Mouse (Mus musculus) MEL (cell line): ENCODE measurements at regions not wholly inside any gene's neighbourhood (a gene's known extent, or its start where the extent isn't known, plus 50 kb on each side); places are given as distances from the start of the nearest gene placed in this dataset.

Experiments
- DNase-seq: peaks from one replicate; pipeline ENCODE4 v3.0.0; 2011; ENCODE audit warnings: low read depth, low spot score
- H3K27ac ChIP-seq: 2 replicates; pipeline ENCODE4 v1.5.1; 2012; ENCODE audit warnings: low read depth, mild to moderate bottlenecking, control low read depth, low read length, moderate library complexity; ENCODE audit not compliant: control insufficient read depth
- H3K27me3 ChIP-seq, 2 experiments: fragments of 150-350 bp in 1 of 2; sonication (generic) in 1 of 2; 2 replicates each; pipeline ENCODE4 v1.6.1; 2012; ENCODE audit warnings: low read length in 2 of 2, mild to moderate bottlenecking in 2 of 2, improper control_type of control experiment in 1 of 2, moderate library complexity in 1 of 2; ENCODE audit not compliant: insufficient read depth in 2 of 2, control insufficient read depth in 1 of 2
- H3K36me3 ChIP-seq, 2 experiments: 2 replicates each; pipeline ENCODE4 v1.6.1; 2012 to 2014; ENCODE audit warnings: low read length in 2 of 2, improper control_type of control experiment in 1 of 2, inconsistent platforms in 1 of 2, mild to moderate bottlenecking in 1 of 2; ENCODE audit not compliant: insufficient read depth in 2 of 2, control insufficient read depth in 1 of 2
- H3K4me1 ChIP-seq, 2 experiments: fragments of 150-350 bp in 1 of 2; sonication (generic) in 1 of 2; 2 replicates each; pipeline ENCODE4 v1.6.1; 2012; ENCODE audit warnings: low read length in 2 of 2, improper control_type of control experiment in 1 of 2, mild to moderate bottlenecking in 1 of 2; ENCODE audit not compliant: insufficient read depth in 2 of 2, control insufficient read depth in 1 of 2
- H3K4me3 ChIP-seq, 2 experiments: fragments of 150-350 bp in 1 of 2; sonication (generic) in 1 of 2; 2 replicates each; pipeline ENCODE4 v1.5.1; 2012; ENCODE audit warnings: low read depth in 2 of 2, low read length in 2 of 2, mild to moderate bottlenecking in 2 of 2, moderate library complexity in 2 of 2, control low read depth in 1 of 2, improper control_type of control experiment in 1 of 2; ENCODE audit not compliant: control insufficient read depth in 1 of 2, insufficient read depth in 1 of 2
- H3K79me2 ChIP-seq: 2 replicates; pipeline ENCODE4 v1.6.1; 2012; ENCODE audit warnings: mild to moderate bottlenecking, low read length, moderate library complexity; ENCODE audit not compliant: control insufficient read depth, poor library complexity, insufficient read depth
- H3K9ac ChIP-seq: 2 replicates; pipeline ENCODE4 v1.6.1; 2012; ENCODE audit warnings: low read depth, mild to moderate bottlenecking, control low read depth, low read length, moderate library complexity; ENCODE audit not compliant: control insufficient read depth, poor library complexity, severe bottlenecking
- H3K9me3 ChIP-seq: fragments of 150-350 bp; sonication (generic); replicated peaks from 2 replicates; pipeline ENCODE4 v1.6.1; 2012; ENCODE audit warnings: mild to moderate bottlenecking, low read length, improper control_type of control experiment, moderate library complexity; ENCODE audit not compliant: insufficient read depth
- BHLHE40 ChIP-seq: IDR thresholded peaks from 2 replicates; pipeline ENCODE4 v1.6.1; 2012; ENCODE audit warnings: low read depth, mild to moderate bottlenecking, inconsistent platforms, low read length, improper control_type of control experiment, borderline replicate concordance
- E2F4 ChIP-seq: IDR thresholded peaks from 2 replicates; pipeline ENCODE4 v1.6.1; 2011; ENCODE audit warnings: low read depth, low read length, improper control_type of control experiment, borderline replicate concordance
- EP300 ChIP-seq, 2 experiments: IDR thresholded peaks; 2 replicates each; pipeline ENCODE4 v1.6.1; 2011; ENCODE audit warnings: improper control_type of control experiment in 2 of 2, low read length in 2 of 2, low read depth in 1 of 2, mild to moderate bottlenecking in 1 of 2
- ETS1 ChIP-seq: IDR thresholded peaks from 2 replicates; pipeline ENCODE4 v1.6.1; 2012; ENCODE audit warnings: low read depth, mild to moderate bottlenecking, inconsistent platforms, low read length, improper control_type of control experiment, moderate library complexity
- JUND ChIP-seq: IDR thresholded peaks from 2 replicates; pipeline ENCODE4 v1.6.1; 2011; ENCODE audit warnings: low read depth, mild to moderate bottlenecking, improper control_type of control experiment, low read length
- KAT2A ChIP-seq: conservative IDR thresholded peaks from 2 replicates; pipeline ENCODE4 v1.6.1; 2012; ENCODE audit warnings: low read depth, low read length, improper control_type of control experiment, inconsistent platforms
- MAFK ChIP-seq: IDR thresholded peaks from 2 replicates; pipeline ENCODE4 v1.6.1; 2011; ENCODE audit warnings: low read depth, mild to moderate bottlenecking, low read length, improper control_type of control experiment, borderline replicate concordance
- MEF2A ChIP-seq: IDR thresholded peaks from 2 replicates; pipeline ENCODE4 v1.6.1; 2014; ENCODE audit warnings: low read depth, mild to moderate bottlenecking, inconsistent platforms, low read length, improper control_type of control experiment; ENCODE audit not compliant: poor library complexity, insufficient replicate concordance, severe bottlenecking; ENCODE audit errors: extremely low read depth
- MXI1 ChIP-seq: IDR thresholded peaks from 2 replicates; pipeline ENCODE4 v1.6.1; 2011; ENCODE audit warnings: mild to moderate bottlenecking, low read depth, low read length, improper control_type of control experiment
- NELFE ChIP-seq: IDR thresholded peaks from 2 replicates; pipeline ENCODE4 v1.6.1; 2011; ENCODE audit warnings: low read depth, low read length, improper control_type of control experiment
- NRF1 ChIP-seq: IDR thresholded peaks from 2 replicates; pipeline ENCODE4 v1.6.1; 2014; ENCODE audit warnings: low read depth, mild to moderate bottlenecking, inconsistent platforms, low read length, improper control_type of control experiment, moderate library complexity; ENCODE audit not compliant: poor library complexity, insufficient read depth, severe bottlenecking
- POLR2AphosphoS2 ChIP-seq: IDR thresholded peaks from 2 replicates; pipeline ENCODE4 v1.6.1; 2011; ENCODE audit warnings: low read length, improper control_type of control experiment
- RAD21 ChIP-seq: IDR thresholded peaks from 2 replicates; pipeline ENCODE4 v1.6.1; 2011; ENCODE audit warnings: mild to moderate bottlenecking, low read depth, low read length, improper control_type of control experiment
- TBP ChIP-seq: IDR thresholded peaks from 2 replicates; pipeline ENCODE4 v1.8.0; 2011; ENCODE audit warnings: low read depth, low read length, improper control_type of control experiment
- UBTF ChIP-seq: IDR thresholded peaks from 2 replicates; pipeline ENCODE4 v1.6.1; 2012; ENCODE audit warnings: low read depth, mild to moderate bottlenecking, inconsistent platforms, low read length, improper control_type of control experiment, moderate library complexity, borderline replicate concordance; ENCODE audit not compliant: insufficient read depth
- USF1 ChIP-seq: IDR thresholded peaks from 2 replicates; pipeline ENCODE4 v1.6.1; 2014; ENCODE audit warnings: low read depth, mild to moderate bottlenecking, inconsistent platforms, low read length, improper control_type of control experiment, moderate library complexity
- ZC3H11A ChIP-seq: IDR thresholded peaks from 2 replicates; pipeline ENCODE4 v1.6.1; 2012; ENCODE audit warnings: low read depth, mild to moderate bottlenecking, inconsistent platforms, low read length, improper control_type of control experiment
- ZKSCAN1 ChIP-seq: IDR thresholded peaks from 2 replicates; pipeline ENCODE4 v1.6.1; 2012; ENCODE audit warnings: low read depth, mild to moderate bottlenecking, inconsistent platforms, low read length, improper control_type of control experiment, moderate library complexity

- Histone ChIP-seq H3K27ac (no peak overlapping the region), H3K27me3 (no peaks in the 10 kb centered on the region; a peak in 1 of 4 replicates), H3K79me2 (no peaks in the 10 kb centered on the region), H3K9me3 (no peaks in the 10 kb centered on the region), H3K4me1 (no peaks in the 10 kb centered on the region), H3K9ac (no peak overlapping the region), H3K36me3 (no peaks in the 10 kb centered on the region), H3K4me3 (no peak overlapping the region)
- TF ChIP-seq RAD21: no peak
- no peak for TF ChIP-seq ETS1
- TF ChIP-seq E2F4: no peak
- TF ChIP-seq MAFK: no peak
- no peak for TF ChIP-seq USF1
- no peak for TF ChIP-seq TBP
- no peak for TF ChIP-seq NELFE
- no peak for DNase-seq
These were observed 134.5 kb downstream of the S1pr1 start for GRCm38 (mm10) chr3:115580131-115580932.

- Histone ChIP-seq H3K9me3 (no peaks in the 10 kb centered on the region), H3K4me1 (no peaks in the 10 kb centered on the region), H3K79me2 (no peaks in the 10 kb centered on the region), H3K4me3 (no peak overlapping the region), H3K27me3 (no peaks in the 10 kb centered on the region), H3K9ac (no peak overlapping the region), H3K27ac (no peak overlapping the region), H3K36me3 (no peaks in the 10 kb centered on the region)
- no peak for DNase-seq
- no peak for TF ChIP-seq BHLHE40
- TF ChIP-seq JUND: no peak
- no peak for TF ChIP-seq MXI1
- TF ChIP-seq ZKSCAN1: no peak
- TF ChIP-seq KAT2A: no peak
- TF ChIP-seq NRF1: no peak
- TF ChIP-seq ZC3H11A: no peak
- no peak for TF ChIP-seq POLR2AphosphoS2
- no peak for TF ChIP-seq MEF2A
- TF ChIP-seq MAFK: no peak
- TF ChIP-seq EP300 (IDR thresholded peaks at IDR 0.05; ENCODE audit: low read depth in 1 of 2, low read length in 2 of 2): no peak
- no peak for TF ChIP-seq UBTF
These were observed 139.5 kb downstream of the S1pr1 start for GRCm38 (mm10) chr3:115575371-115575770.
